Mouse (Mus musculus): Measurements from ENCODE around the gene Ly6g6d. TPM values are rescaled to one million over a fixed set of nuclear protein-coding genes. Genes with fewer than 3 reads are reported as not detected.
"Not testable (repeated sequence)": the region's sequence is repeated elsewhere in the genome, so short reads cannot be mapped to it uniquely, and the experiment has no call there.

The Ly6g6d gene
- polyA plus RNA-seq (2012; rRNA removed): 1.8 and 2.7 TPM in 2 replicates

DNA sequence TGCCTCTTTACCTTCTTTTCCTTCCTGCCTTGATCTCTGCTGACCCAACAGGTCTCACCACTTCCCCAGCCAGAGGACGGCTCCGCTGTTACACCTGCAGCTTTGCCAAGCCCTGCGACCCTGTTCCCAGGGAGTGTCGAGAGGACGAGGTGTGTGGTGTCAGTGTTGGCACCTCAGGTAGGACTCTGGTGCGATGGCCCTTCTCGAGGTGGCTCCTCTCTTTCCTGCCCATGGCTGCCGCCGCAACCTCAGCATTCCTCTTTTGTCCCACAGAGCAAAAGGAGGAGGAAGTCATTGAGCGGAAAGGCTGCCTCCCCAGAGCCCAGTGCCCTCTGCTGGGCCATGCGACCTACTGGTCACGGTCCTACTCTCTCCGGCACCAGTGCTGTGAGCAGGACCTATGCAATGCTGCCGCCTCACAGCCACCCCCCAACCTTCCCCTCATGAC is at the start of gene Ly6g6d:
Gene Ly6g6d (minus strand): TSS at position 280 of the 448 bp plus-strand sequence.
- DNase-seq (ENCODE audit: low read depth): peak; percentile 44

DNA sequence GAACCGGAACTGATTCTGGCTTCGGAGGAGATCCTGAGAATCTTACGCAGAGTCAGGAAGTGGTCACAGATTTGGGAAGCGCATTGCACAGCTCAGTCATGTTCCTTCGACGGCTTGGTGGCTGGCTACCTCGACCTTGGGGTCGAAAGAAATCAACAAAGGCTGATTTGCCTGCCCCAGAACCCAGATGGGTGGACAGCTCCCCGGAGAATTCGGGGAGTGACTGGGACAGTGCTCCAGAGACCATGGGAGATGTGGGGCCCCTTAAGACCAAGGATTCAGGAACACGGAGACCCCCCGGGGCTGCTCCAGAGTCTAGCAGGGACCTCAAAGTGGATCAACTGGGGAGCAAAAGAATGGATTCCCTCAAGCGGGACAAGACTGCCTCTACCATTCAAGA is 49.2 kb upstream of the Ly6g6d start:
- no peak for TF ChIP-seq POLR2A (IDR thresholded peaks at IDR 0.05; ENCODE audit: borderline replicate concordance, extremely low read depth, insufficient read depth, insufficient read length, poor library complexity, severe bottlenecking)
- no peak for TF ChIP-seq CTCF (IDR thresholded peaks at IDR 0.05; ENCODE audit: borderline replicate concordance, extremely low read depth, insufficient read depth, insufficient read length)

More for the DNA sequence above, at the start of gene Ly6g6d:
- TF ChIP-seq CTCF (IDR thresholded peaks at IDR 0.05; ENCODE audit: borderline replicate concordance, extremely low read depth, insufficient read depth, insufficient read length) (peak; percentile 37; the same call in 1 of the 2 replicates), POLR2A (IDR thresholded peaks at IDR 0.05; ENCODE audit: borderline replicate concordance, extremely low read depth, insufficient read depth, insufficient read length, poor library complexity, severe bottlenecking) (no peak)

DNA sequence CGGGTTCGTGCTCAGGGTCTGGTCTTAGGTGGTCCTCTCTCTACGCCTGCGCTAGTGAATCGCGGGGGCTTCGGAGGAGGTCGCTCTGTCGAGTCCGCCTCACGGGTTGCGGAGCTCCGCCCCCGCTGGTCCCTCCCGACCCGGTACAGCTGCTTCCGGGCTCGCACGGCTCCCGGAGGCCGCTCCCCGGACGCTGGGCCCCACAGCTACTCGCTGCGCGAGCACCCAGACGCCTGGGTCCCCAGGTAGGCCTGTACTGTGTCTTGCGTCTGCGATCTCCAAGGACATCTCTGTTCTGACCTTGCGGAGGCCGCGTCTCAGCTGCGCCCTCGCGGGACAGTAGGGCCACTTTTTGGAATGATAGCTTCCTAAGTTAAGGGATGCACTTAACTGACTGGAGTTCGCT is 48.3 kb upstream of the Ly6g6d start, which contains the start of gene D17H6S53E:
Gene D17H6S53E (plus strand): TSS at position 168 of the 406 bp plus-strand sequence.
- TF ChIP-seq POLR2A (IDR thresholded peaks at IDR 0.05; ENCODE audit: borderline replicate concordance, extremely low read depth, insufficient read depth, insufficient read length, poor library complexity, severe bottlenecking) (peak; percentile 62), CTCF (IDR thresholded peaks at IDR 0.05; ENCODE audit: borderline replicate concordance, extremely low read depth, insufficient read depth, insufficient read length) (no peak)
- DNase-seq (ENCODE audit: low read depth): peak; percentile 81

More for the DNA sequence above, 49.2 kb upstream of the Ly6g6d start:
- no peak for DNase-seq (ENCODE audit: low read depth)

DNA sequence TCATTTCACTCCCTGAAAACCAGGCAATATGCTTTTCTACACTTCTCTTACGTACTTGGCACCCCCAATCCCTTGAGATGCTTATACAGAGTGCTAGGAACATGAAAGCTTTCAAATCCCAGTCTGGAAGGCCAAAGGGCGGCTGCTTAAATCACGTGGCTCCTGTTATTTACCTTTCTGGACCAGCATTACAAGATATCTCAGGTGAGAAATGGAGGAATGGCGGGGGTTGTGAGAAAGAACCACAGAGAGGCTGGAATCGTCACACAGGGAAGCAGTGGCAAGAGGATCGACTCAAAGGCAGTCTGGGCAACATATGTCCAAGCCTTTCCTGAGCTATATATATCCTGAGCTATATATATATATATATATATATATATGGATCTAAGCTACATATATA is 47.7 kb upstream of the Ly6g6d start:
- TF ChIP-seq CTCF (IDR thresholded peaks at IDR 0.05; ENCODE audit: borderline replicate concordance, extremely low read depth, insufficient read depth, insufficient read length) (no peak), POLR2A (IDR thresholded peaks at IDR 0.05; ENCODE audit: borderline replicate concordance, extremely low read depth, insufficient read depth, insufficient read length, poor library complexity, severe bottlenecking) (no peak)
- DNase-seq (ENCODE audit: low read depth): no peak

DNA sequence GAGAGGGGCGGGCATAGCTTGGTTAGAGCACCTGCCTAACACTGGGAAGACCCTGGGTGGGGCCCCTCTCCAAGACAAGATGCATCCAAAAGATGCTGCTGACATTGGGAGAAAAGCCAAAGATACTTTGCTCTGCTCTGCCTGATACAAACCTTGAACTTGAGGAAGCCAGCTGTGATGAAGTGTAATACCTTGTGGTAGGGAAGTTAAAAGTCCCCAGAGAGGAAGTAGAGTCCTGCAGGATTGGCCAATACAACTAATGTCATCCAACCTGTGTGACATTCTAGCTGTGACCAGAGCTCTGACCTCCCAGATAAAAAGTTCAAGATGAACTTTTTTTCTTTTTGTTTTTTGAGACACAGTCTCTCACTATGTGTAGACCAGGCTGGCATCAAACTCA is 47.2 kb upstream of the Ly6g6d start:
- TF ChIP-seq CTCF (IDR thresholded peaks at IDR 0.05; ENCODE audit: borderline replicate concordance, extremely low read depth, insufficient read depth, insufficient read length) (no peak), POLR2A (IDR thresholded peaks at IDR 0.05; ENCODE audit: borderline replicate concordance, extremely low read depth, insufficient read depth, insufficient read length, poor library complexity, severe bottlenecking) (no peak)
- no peak for DNase-seq (ENCODE audit: low read depth)

DNA sequence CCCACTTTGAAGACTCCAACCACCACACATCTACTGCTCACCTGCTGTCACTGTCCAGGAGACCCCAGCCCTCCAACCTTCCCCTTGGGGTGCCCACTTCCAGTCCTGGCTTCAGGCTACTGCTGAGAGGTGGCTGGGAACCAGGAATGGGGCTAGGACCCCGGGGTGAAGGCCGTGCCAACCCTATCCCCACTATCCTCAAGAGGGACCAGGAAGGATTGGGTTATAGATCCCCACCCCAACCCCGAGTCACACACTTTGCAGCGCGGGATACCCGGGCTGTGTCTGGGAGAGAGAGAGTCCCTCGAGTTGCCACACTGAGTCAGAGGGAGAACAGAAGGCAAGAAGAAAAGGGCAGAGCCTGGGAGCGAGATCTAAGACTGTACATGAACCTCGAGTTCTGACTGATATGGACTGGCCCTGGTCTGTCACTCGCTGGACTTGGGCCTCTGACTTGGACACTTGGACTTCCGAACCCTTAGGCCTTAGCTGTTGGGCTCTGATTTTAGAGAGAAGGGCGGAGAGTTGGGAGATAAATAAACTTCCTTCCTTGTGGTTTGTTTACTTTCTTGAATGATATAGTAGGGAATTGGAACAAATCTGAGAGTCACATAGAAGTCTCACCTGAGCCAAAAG is 46.5 kb upstream of the Ly6g6d start:
- DNase-seq (ENCODE audit: low read depth): not testable (repeated sequence)

DNA sequence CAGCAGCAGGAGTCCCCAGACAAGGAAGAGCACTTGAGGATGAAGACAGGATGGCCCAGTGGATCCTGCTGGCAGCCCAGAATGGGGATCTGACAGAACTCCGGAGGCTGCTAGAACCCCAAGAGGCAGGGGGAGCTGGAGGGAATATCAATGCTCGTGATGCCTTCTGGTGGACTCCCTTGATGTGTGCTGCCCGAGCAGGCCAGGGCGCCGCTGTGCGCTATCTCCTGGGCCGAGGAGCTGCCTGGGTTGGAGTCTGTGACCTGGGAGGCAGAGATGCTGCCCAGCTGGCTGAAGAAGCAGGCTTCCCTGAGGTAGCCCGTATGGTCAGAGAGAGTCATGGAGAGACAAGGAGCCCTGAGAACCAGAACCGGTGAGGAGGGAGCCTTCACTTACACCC is 45.4 kb upstream of the Ly6g6d start:
- DNase-seq (ENCODE audit: low read depth): not testable (repeated sequence)

DNA sequence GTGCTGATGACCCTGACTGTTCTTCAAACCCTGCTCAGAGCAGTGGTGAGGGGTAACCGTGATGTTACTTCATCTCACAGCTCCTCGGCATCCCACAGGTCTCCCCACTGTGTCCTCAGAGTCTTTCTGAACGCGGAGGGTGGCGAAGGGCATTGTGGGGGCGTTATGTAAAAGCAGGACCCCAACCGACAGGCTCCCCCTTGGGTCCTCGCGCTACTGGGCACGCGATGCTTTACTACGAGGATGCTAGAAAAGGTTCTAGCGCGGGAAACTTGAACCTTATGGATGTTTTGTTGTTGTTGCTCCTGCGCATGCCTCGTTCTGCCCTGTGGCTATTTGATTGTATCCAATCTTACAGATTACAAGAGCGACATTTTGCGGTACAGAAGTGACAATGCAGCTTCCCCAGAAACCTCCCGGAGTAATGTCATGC is 44.0 kb upstream of the Ly6g6d start, which contains the start of gene Csnk2b:
Gene Csnk2b (minus strand): TSS at position 183 of the 433 bp plus-strand sequence.
- no peak for TF ChIP-seq POLR2A (IDR thresholded peaks at IDR 0.05; ENCODE audit: borderline replicate concordance, extremely low read depth, insufficient read depth, insufficient read length, poor library complexity, severe bottlenecking)
- peak; percentile 36; the same call in 1 of the 2 replicates for TF ChIP-seq CTCF (IDR thresholded peaks at IDR 0.05; ENCODE audit: borderline replicate concordance, extremely low read depth, insufficient read depth, insufficient read length)
- DNase-seq (ENCODE audit: low read depth): peak; percentile 92

DNA sequence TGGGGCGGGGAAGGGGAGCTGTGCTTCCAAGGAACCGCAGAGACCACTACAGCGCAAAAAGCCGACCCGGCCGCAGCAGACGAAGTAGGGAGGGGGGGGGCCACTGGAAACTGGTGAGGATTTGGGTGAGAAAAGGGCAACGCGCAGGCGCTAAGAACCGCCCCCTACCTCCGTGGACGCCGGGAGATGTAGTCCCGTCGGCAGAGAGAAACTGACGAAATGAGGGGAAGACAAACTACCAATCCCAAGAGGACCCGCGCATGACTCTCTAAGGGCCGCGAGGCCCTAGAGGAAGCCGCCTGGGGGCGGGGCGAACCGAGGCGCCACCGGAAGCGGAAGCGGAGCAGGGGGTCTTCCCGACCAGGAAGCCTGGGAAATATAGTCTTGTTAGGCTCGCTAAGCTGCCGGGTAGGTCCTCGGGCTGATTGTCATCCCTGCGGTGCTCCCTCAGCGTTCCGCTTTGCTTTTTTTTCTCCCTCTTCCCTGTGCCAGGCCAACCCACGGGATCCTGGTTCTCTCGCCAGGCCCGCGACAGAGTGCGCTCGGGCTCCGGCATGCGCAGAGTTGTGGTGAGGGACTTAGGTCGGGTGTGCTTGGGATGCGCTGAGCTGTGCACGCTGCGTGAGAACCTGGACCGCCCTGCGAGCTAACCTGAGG is 43.4 kb upstream of the Ly6g6d start, which contains the start of gene Gpank1:
Gene Gpank1 (plus strand): TSS at position 313 of the 657 bp plus-strand sequence.
- TF ChIP-seq CTCF (IDR thresholded peaks at IDR 0.05; ENCODE audit: borderline replicate concordance, extremely low read depth, insufficient read depth, insufficient read length): no peak
- peak; percentile 53; the same call in 1 of the 2 replicates for TF ChIP-seq POLR2A (IDR thresholded peaks at IDR 0.05; ENCODE audit: borderline replicate concordance, extremely low read depth, insufficient read depth, insufficient read length, poor library complexity, severe bottlenecking)
- peak; percentile 100 for DNase-seq (ENCODE audit: low read depth)

DNA sequence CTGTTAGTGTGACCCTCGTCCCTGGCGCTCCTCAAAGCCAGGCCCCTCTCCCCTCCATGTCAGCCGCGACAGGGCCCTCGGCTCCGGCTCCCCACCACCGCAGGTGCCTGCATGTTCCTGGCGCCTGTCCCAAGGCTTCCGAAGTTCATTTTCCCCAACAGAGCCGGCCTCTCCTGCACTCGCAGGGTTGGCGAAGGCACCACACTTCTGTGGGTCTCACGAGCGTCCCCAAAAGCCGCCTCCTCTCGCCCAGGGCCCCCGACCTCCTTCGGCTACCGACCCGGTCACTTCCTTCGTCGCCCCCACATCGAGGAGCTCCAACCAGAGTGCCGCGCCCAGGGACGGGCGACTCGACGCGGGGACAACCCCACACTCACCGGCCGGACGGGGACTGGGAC is 42.9 kb upstream of the Ly6g6d start:
- DNase-seq (ENCODE audit: low read depth): no peak
- no peak for TF ChIP-seq CTCF (IDR thresholded peaks at IDR 0.05; ENCODE audit: borderline replicate concordance, extremely low read depth, insufficient read depth, insufficient read length)
- TF ChIP-seq POLR2A (IDR thresholded peaks at IDR 0.05; ENCODE audit: borderline replicate concordance, extremely low read depth, insufficient read depth, insufficient read length, poor library complexity, severe bottlenecking): no peak

DNA sequence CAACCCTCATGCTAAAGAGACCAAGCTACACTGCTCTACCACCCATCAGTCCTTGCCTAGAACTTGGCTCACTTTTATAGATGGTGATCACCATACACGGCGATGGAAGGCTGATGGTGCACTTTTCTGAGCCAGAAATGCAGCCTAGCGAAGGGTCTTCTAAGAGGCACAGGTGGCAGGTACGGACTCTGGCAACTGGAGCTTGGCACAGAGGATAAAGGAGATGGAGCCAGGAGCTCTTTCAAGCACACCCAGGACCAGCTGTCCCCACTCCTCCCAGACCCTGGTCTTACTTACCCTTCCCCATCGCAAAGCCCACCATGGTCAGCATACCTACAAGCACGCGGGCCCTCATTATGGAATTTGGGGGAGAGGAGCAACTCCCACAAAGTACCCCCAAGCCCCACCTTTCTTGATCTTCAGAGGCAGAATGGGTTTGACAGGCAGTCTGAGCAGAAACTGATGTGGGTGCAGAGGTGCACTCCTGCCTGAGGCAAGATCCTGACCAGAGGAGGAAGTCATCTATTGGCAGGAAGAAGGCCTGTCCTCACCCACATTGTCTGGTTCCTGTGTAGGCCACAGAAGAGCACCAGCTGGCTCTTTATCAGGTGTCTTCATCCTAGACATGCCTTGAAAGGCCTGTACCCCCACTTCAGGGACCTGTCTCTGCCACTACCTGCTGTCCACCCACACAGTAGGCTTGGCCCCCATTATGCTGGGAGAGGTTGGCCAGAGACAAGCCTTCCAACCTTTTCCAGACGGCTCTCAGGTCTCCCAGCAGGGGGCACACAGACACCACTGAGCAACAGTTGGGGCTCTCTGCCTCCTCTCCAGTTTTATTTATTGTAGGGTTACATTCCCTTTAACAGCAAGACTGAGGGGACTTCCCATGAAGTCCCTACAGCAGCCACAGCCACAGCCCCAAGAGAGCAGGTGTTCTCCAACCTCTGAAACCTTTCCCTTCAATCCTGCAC is 37.5 kb upstream of the Ly6g6d start, which contains the start of gene Ly6g5b:
Gene Ly6g5b (minus strand): TSS at position 383 of the 974 bp plus-strand sequence.
- TF ChIP-seq POLR2A (IDR thresholded peaks at IDR 0.05; ENCODE audit: borderline replicate concordance, extremely low read depth, insufficient read depth, insufficient read length, poor library complexity, severe bottlenecking): no peak
- TF ChIP-seq CTCF (IDR thresholded peaks at IDR 0.05; ENCODE audit: borderline replicate concordance, extremely low read depth, insufficient read depth, insufficient read length): peak; percentile 40; the same call in 1 of the 2 replicates
- DNase-seq (ENCODE audit: low read depth): no peak

All from brain, embryonic 14.5 days (tissue).